Mouse (Mus musculus): Measurements from ENCODE around the gene Rbm19.

GRCm38 (mm10) chr5:120190001-120190582 is 73.8 kb downstream of the Rbm19 start:
- TF ChIP-seq CTCF (IDR thresholded peaks at IDR 0.05; ENCODE audit: insufficient read depth, low read length) (no peak), POLR2A (IDR thresholded peaks at IDR 0.05; ENCODE audit: borderline replicate concordance, extremely low read depth, low read depth, low read length) (no peak)
